Mouse (Mus musculus) bone marrow macrophage, adult 2 months (primary cell): ENCODE measurements at regions not wholly inside any gene's neighbourhood (a gene's known extent, or its start where the extent isn't known, plus 50 kb on each side); places are given as distances from the start of the nearest gene placed in this dataset.

Experiments used
- H3K27ac ChIP-seq: 2 replicates; pipeline ENCODE4 v1.5.1; 2012; ENCODE audit warnings: low read depth, low read length; ENCODE audit not compliant: insufficient read depth
- H3K4me1 ChIP-seq: 2 replicates; pipeline ENCODE4 v1.6.1; 2012; ENCODE audit warnings: low read length; ENCODE audit not compliant: control insufficient read depth, insufficient read depth
- H3K4me3 ChIP-seq: 2 replicates; pipeline ENCODE4 v1.5.1; 2012; ENCODE audit warnings: mild to moderate bottlenecking, low read length, moderate library complexity; ENCODE audit not compliant: insufficient read depth
- CTCF ChIP-seq: IDR thresholded peaks from 2 replicates; pipeline ENCODE4 v1.5.1; 2012; ENCODE audit warnings: low read depth, mild to moderate bottlenecking, low read length, moderate library complexity
- POLR2A ChIP-seq: IDR thresholded peaks from 2 replicates; pipeline ENCODE4 v1.6.1; 2012; ENCODE audit warnings: mild to moderate bottlenecking, low read depth, low read length, borderline replicate concordance

GRCm38 (mm10) chr9:32815473-32815872 is 179.5 kb downstream of the Ets1 start:
- no peak overlapping the region for H3K4me3 ChIP-seq
- TF ChIP-seq CTCF (no peak), POLR2A (no peak)
- H3K27ac ChIP-seq: no peak overlapping the region
- H3K4me1 ChIP-seq: no peaks in the 10 kb centered on the region

DNA sequence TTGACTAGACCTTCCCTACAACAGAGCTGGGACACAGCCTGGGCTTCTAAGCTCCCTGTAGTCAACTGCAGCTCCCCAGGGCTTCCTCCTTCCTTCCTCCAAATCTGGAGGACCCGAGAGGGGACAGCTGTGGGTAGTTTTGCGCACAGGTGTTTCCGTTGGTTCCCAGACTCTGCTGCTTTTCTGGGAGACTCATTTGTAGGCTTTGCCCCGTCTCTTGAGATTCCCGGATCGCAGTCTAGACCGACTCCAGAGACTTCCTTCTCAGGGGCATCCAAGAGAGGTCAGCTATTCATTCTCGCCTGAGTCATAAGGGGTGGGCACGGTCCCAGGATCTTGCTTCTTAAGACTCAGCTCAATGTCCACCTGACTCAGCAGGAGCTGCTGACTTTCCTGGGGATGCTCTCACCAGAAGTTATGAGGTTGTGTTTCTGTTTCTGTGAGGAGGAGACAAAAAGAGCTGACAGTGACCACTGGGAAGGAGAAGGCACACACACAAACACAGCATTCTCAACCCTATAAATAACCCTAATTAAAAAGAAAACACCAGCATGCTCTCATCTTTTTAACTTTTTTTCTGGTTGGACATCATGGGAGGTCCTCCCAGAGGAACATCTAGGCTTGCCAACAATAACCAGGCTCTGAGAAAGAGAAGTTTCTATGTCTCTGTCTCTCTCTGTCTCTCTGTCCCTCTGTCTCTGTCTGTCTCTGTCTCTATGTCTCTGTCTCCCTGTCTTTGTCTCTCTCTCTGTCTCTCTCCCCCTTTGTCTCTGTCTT is 180.8 kb downstream of the Ets1 start:
- no peak overlapping the region for H3K27ac ChIP-seq
- no peak for TF ChIP-seq CTCF
- no peak for TF ChIP-seq POLR2A
- no peak overlapping the region for H3K4me3 ChIP-seq
- H3K4me1 ChIP-seq: no peaks in the 10 kb centered on the region

GRCm38 (mm10) chr9:32817442-32818358 is 181.7 kb downstream of the Ets1 start:
- no peak overlapping the region for H3K27ac ChIP-seq
- no peak overlapping the region for H3K4me3 ChIP-seq
- no peaks in the 10 kb centered on the region for H3K4me1 ChIP-seq
- TF ChIP-seq POLR2A (no peak), CTCF (no peak)

- Histone ChIP-seq H3K27ac (no peak overlapping the region), H3K4me1 (no peaks in the 10 kb centered on the region), H3K4me3 (no peak overlapping the region)
- TF ChIP-seq CTCF (no peak), POLR2A (no peak)
Measured at GRCm38 (mm10) chr9:32823439-32824133, 187.6 kb downstream of the Ets1 start.

DNA sequence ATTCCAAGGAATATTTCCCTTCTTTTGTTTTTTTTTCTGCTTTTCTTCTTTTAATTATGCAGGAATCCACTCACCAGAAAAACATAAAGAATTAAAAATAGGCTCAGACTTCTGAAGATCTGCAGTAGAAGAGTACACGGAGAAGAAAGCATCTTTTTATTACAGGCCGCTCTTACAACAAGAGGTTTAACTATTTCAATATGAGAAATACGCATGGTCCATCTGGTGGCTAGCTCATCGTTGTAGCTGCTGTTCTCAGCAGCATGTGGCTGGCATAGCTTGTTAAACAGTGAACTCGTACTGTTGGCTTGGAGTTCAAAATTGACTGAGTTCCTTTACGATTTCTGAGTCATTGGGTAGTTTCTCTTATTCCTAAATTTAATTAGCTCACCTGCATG is 188.1 kb downstream of the Ets1 start:
- H3K4me3 ChIP-seq: no peak overlapping the region
- TF ChIP-seq POLR2A: no peak
- no peak for TF ChIP-seq CTCF
- H3K27ac ChIP-seq: no peak overlapping the region
- H3K4me1 ChIP-seq: no peaks in the 10 kb centered on the region

DNA sequence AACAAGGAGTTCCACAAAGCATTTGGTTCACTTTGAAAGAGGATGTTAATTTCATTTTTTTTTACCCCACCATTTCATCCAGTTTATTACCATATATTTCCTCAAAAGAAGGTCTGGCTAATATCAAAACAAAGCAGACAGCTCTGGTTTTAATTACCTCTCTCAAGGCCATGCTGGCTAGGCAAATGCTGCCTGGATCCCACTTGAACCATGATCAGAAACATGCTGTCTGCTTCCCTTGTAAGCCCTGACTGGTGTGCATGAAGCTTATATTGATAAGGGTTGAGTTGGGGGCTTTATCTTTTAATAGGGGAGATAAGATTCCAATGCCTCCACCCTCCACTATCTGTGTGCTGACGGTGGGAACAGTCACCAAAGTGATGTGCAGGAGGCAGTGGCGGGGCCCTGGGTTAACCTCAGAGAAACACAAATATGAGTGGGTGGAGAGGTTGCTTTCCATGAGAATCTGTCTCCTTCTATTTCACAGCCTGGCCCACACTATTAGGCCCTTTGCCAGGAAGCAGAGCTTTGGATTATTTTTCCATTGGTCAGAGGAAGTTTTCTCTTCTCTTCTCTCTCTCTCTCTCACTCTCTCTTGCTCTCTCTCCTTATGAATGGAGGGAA is 194.4 kb downstream of the Ets1 start:
- no peaks in the 10 kb centered on the region for H3K4me1 ChIP-seq
- no peak overlapping the region for H3K4me3 ChIP-seq
- no peak overlapping the region for H3K27ac ChIP-seq
- TF ChIP-seq POLR2A (no peak), CTCF (no peak)

DNA sequence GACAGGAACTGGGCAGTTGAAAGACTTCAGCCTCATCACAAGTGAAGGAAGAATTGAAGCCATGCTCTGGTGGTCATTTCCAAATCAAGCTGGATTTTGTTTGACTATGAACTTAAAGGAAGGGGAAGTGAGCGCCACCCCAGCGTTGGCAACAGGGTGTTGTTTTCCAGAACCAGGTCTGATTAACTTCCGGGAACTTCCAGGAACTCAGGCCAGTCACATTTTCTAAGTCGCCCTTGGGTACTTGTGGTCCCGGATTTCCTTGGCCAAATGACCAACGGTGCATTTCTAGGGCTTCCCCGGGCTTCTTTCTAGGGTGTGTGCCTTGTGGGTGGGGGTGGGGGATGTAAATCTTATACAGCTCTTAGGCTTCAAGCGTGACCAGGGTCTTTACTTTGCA is 197.4 kb downstream of the Ets1 start:
- Histone ChIP-seq H3K27ac (no peak overlapping the region), H3K4me3 (no peak overlapping the region), H3K4me1 (no peaks in the 10 kb centered on the region)
- TF ChIP-seq POLR2A (no peak), CTCF (no peak)

- no peak overlapping the region for H3K4me3 ChIP-seq
Measured at GRCm38 (mm10) chr9:32834751-32835625, 199.0 kb downstream of the Ets1 start.

More at GRCm38 (mm10) chr9:32834751-32835625, 199.0 kb downstream of the Ets1 start:
- no peak overlapping the region for H3K27ac ChIP-seq
- TF ChIP-seq POLR2A: no peak
- TF ChIP-seq CTCF: no peak
- no peaks in the 10 kb centered on the region for H3K4me1 ChIP-seq
